Mouse (Mus musculus): ENCODE data around the gene Ccl27a. TPM values are rescaled to one million over a fixed set of nuclear protein-coding genes. Genes with fewer than 3 reads are reported as not detected.

Ccl27a gene
- polyA plus RNA-seq, 1 experiment from 2014 or later: 302 TPM

DNA sequence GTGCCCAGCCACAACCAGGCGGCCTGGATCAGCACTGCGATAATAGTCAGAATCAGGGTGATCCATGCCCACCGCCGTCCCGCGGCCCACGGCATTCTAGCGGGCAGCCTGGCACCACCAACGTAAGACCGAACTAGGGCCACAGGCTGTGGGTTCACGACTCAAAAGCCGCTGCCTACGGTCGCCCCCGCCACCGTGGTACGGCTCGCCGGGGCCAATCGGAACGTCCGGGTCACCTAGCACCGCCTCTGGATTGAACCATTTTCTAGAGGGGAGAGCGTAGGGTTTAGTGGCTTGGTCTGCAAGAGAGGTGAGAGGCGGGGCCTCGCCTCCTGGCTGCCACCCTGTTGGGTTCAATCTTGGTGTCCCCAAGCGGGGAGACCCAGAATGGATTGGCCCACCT lies 32.9 kb downstream of the Ccl27a start:
- ATAC-seq: peak; percentile 97
- 0% methylated on average over 27 of the region's 27 CpGs for WGBS
- Histone ChIP-seq H3K4me3 (ENCODE audit: low read depth, low read length) (peak overlapping the region; percentile 89), H3K9me3 (replicated peaks; ENCODE audit: control insufficient read depth, low read length, poor library complexity, severe bottlenecking) (no peaks in the 10 kb centered on the region), H3K27ac (ENCODE audit: low read length) (peak overlapping the region; percentile 88), H3K4me2 (ENCODE audit: low read length) (peak overlapping the region; percentile 71), H3K4me1 (ENCODE audit: control insufficient read depth, insufficient read depth, low read length) (peaks cover 16% of the 10 kb centered on the region), H3K9ac (ENCODE audit: low read depth, low read length) (peak overlapping the region; percentile 89), H3K27me3 (ENCODE audit: control insufficient read depth, insufficient read depth, low read depth, low read length) (no peaks in the 10 kb centered on the region), H3K36me3 (ENCODE audit: control insufficient read depth, insufficient read depth, low read length) (peaks cover 3% of the 10 kb centered on the region; the same call in 1 of the 2 replicates)

- Histone ChIP-seq H3K27ac (ENCODE audit: low read length) (peak overlapping the region; percentile 88), H3K4me3 (ENCODE audit: low read depth, low read length) (peak overlapping the region; percentile 89), H3K4me1 (ENCODE audit: control insufficient read depth, insufficient read depth, low read length) (peaks cover 16% of the 10 kb centered on the region), H3K9ac (ENCODE audit: low read depth, low read length) (peak overlapping the region; percentile 89), H3K36me3 (ENCODE audit: control insufficient read depth, insufficient read depth, low read length) (peaks cover 3% of the 10 kb centered on the region; the same call in 1 of the 2 replicates), H3K4me2 (ENCODE audit: low read length) (peak overlapping the region; percentile 71), H3K9me3 (replicated peaks; ENCODE audit: control insufficient read depth, low read length, poor library complexity, severe bottlenecking) (no peaks in the 10 kb centered on the region), H3K27me3 (ENCODE audit: control insufficient read depth, insufficient read depth, low read depth, low read length) (no peaks in the 10 kb centered on the region)
- WGBS: under 1% methylated on average over 48 of the region's 48 CpGs
- ATAC-seq: peak; percentile 82
These were observed 33.5 kb downstream of the Ccl27a start for GRCm38 (mm10) chr4:41740380-41741157.

DNA sequence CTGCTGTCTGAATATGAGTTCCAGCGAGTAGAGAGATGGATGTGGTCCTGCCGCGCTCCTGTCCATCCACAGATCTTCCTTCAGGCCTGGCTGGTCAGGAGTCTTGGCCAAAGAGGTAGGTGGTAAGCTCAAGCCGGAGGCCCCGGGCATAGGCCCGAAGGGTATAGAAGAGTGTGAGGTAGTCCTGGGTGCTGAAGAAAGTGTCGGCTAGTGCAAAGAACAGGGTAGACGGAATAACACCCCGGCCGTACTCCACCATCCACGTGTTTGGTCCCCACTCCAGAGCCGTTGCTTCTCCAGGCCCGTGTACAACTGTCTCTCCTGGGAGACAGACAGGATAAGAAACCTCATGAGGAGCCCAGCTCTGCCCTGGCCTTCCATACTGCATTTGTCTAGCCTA lies 34.8 kb downstream of the Ccl27a start:
- WGBS: 97% methylated on average over 13 of the region's 13 CpGs
- peaks cover 3% of the 10 kb centered on the region; the same call in 1 of the 2 replicates for H3K36me3 ChIP-seq (ENCODE audit: control insufficient read depth, insufficient read depth, low read length)
- 0 out of 2 replicates have a peak overlapping the region, but pooled peaks have one; percentile 89 for H3K9ac ChIP-seq (ENCODE audit: low read depth, low read length)
- H3K4me2 ChIP-seq (ENCODE audit: low read length): peak overlapping the region; percentile 71
- peaks cover 16% of the 10 kb centered on the region for H3K4me1 ChIP-seq (ENCODE audit: control insufficient read depth, insufficient read depth, low read length)
- H3K4me3 ChIP-seq (ENCODE audit: low read depth, low read length): no peak overlapping the region
- H3K27ac ChIP-seq (ENCODE audit: low read length): no peak overlapping the region
- H3K27me3 ChIP-seq (ENCODE audit: control insufficient read depth, insufficient read depth, low read depth, low read length): no peaks in the 10 kb centered on the region
- ATAC-seq: no peak
- H3K9me3 ChIP-seq (replicated peaks; ENCODE audit: control insufficient read depth, low read length, poor library complexity, severe bottlenecking): no peaks in the 10 kb centered on the region

DNA sequence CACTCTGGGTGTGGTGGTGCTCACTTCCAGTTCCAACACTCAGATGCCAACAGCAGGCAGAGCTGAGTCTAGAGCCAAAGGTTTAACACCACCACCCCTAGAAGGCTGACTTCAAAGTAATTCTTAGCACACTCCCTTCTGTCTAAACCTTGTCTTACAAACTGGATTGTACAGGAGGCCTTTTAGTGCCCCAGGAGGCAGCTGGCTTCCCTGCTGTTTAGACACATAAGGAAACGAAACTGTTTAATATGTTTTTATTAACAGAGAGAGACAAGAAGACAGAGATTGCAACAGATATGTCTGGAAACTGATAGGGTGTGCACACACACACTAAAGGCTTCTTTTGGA lies 35.8 kb downstream of the Ccl27a start:
- Histone ChIP-seq H3K9me3 (replicated peaks; ENCODE audit: control insufficient read depth, low read length, poor library complexity, severe bottlenecking) (no peaks in the 10 kb centered on the region), H3K4me2 (ENCODE audit: low read length) (no peak overlapping the region), H3K27me3 (ENCODE audit: control insufficient read depth, insufficient read depth, low read depth, low read length) (peaks cover 2% of the 10 kb centered on the region; the same call in 1 of the 2 replicates), H3K36me3 (ENCODE audit: control insufficient read depth, insufficient read depth, low read length) (peaks cover 3% of the 10 kb centered on the region; the same call in 1 of the 2 replicates), H3K4me1 (ENCODE audit: control insufficient read depth, insufficient read depth, low read length) (peaks cover 16% of the 10 kb centered on the region), H3K27ac (ENCODE audit: low read length) (no peak overlapping the region), H3K4me3 (ENCODE audit: low read depth, low read length) (no peak overlapping the region), H3K9ac (ENCODE audit: low read depth, low read length) (no peak overlapping the region)
- ATAC-seq: no peak
- WGBS: 74% methylated on average over 1 of the region's 1 CpGs

GRCm38 (mm10) chr4:41737602-41738255 lies 36.3 kb downstream of the Ccl27a start:
- H3K27ac ChIP-seq (ENCODE audit: low read length): no peak overlapping the region
- no peaks in the 10 kb centered on the region for H3K9me3 ChIP-seq (replicated peaks; ENCODE audit: control insufficient read depth, low read length, poor library complexity, severe bottlenecking)
- no peak overlapping the region for H3K4me2 ChIP-seq (ENCODE audit: low read length)
- WGBS: 45% methylated on average over 8 of the region's 8 CpGs
- no peak overlapping the region for H3K9ac ChIP-seq (ENCODE audit: low read depth, low read length)
- H3K4me1 ChIP-seq (ENCODE audit: control insufficient read depth, insufficient read depth, low read length): peaks cover 16% of the 10 kb centered on the region
- ATAC-seq: 0 out of 2 replicates have a peak, but pooled peaks have one; percentile 16
- peaks cover 7% of the 10 kb centered on the region for H3K27me3 ChIP-seq (ENCODE audit: control insufficient read depth, insufficient read depth, low read depth, low read length)
- H3K4me3 ChIP-seq (ENCODE audit: low read depth, low read length): no peak overlapping the region
- peaks cover 3% of the 10 kb centered on the region; the same call in 1 of the 2 replicates for H3K36me3 ChIP-seq (ENCODE audit: control insufficient read depth, insufficient read depth, low read length)

GRCm38 (mm10) chr4:41731052-41731765 lies 42.8 kb downstream of the Ccl27a start, which contains the start of gene Arid3c:
TSS of gene Arid3c (minus strand) at chr4:41731142.
- Histone ChIP-seq H3K4me2 (ENCODE audit: low read length) (peak within 1 kb of the TSS; percentile 69), H3K9ac (ENCODE audit: low read depth, low read length) (peak within 1 kb of the TSS; percentile 48), H3K9me3 (replicated peaks; ENCODE audit: control insufficient read depth, low read length, poor library complexity, severe bottlenecking) (no peaks in the 10 kb centered on the region), H3K27ac (ENCODE audit: low read length) (no peak within 1 kb of the TSS), H3K27me3 (ENCODE audit: control insufficient read depth, insufficient read depth, low read depth, low read length) (peaks cover 61% of the 10 kb centered on the region), H3K4me1 (ENCODE audit: control insufficient read depth, insufficient read depth, low read length) (peaks cover 6% of the 10 kb centered on the region), H3K4me3 (ENCODE audit: low read depth, low read length) (peak within 1 kb of the TSS; percentile 41), H3K36me3 (ENCODE audit: control insufficient read depth, insufficient read depth, low read length) (no peaks in the 10 kb centered on the region)
- ATAC-seq: peak; percentile 66; the same call in 1 of the 2 replicates
- 2% methylated on average over 48 of the region's 50 CpGs for WGBS

GRCm38 (mm10) chr4:41726826-41727621 lies 47.0 kb downstream of the Ccl27a start:
- ATAC-seq: no peak
- Histone ChIP-seq H3K36me3 (ENCODE audit: control insufficient read depth, insufficient read depth, low read length) (no peaks in the 10 kb centered on the region), H3K9ac (ENCODE audit: low read depth, low read length) (no peak overlapping the region), H3K27me3 (ENCODE audit: control insufficient read depth, insufficient read depth, low read depth, low read length) (peaks cover 72% of the 10 kb centered on the region), H3K4me1 (ENCODE audit: control insufficient read depth, insufficient read depth, low read length) (peaks cover 15% of the 10 kb centered on the region), H3K4me3 (ENCODE audit: low read depth, low read length) (no peak overlapping the region), H3K4me2 (ENCODE audit: low read length) (no peak overlapping the region), H3K27ac (ENCODE audit: low read length) (no peak overlapping the region), H3K9me3 (replicated peaks; ENCODE audit: control insufficient read depth, low read length, poor library complexity, severe bottlenecking) (no peaks in the 10 kb centered on the region)
- WGBS: 14% methylated on average over 20 of the region's 20 CpGs

GRCm38 (mm10) chr4:41722918-41723351 lies 51.1 kb downstream of the Ccl27a start, which contains the start of gene Dctn3:
TSS of gene Dctn3 (minus strand) at chr4:41723170.
- WGBS: under 1% methylated on average over 27 of the region's 27 CpGs

More at GRCm38 (mm10) chr4:41722918-41723351, 51.1 kb downstream of the Ccl27a start, which contains the start of gene Dctn3:
- H3K9me3 ChIP-seq (replicated peaks; ENCODE audit: control insufficient read depth, low read length, poor library complexity, severe bottlenecking): no peaks in the 10 kb centered on the region
- H3K36me3 ChIP-seq (ENCODE audit: control insufficient read depth, insufficient read depth, low read length): peaks cover 13% of the 10 kb centered on the region
- ATAC-seq: peak; percentile 96
- H3K27ac ChIP-seq (ENCODE audit: low read length): peak within 1 kb of the TSS; percentile 67; the same call in 1 of the 2 replicates
- peak within 1 kb of the TSS; percentile 94 for H3K9ac ChIP-seq (ENCODE audit: low read depth, low read length)
- peaks cover 15% of the 10 kb centered on the region for H3K4me1 ChIP-seq (ENCODE audit: control insufficient read depth, insufficient read depth, low read length)
- H3K27me3 ChIP-seq (ENCODE audit: control insufficient read depth, insufficient read depth, low read depth, low read length): peaks cover 40% of the 10 kb centered on the region
- H3K4me3 ChIP-seq (ENCODE audit: low read depth, low read length): peak within 1 kb of the TSS; percentile 93
- peak within 1 kb of the TSS; percentile 93 for H3K4me2 ChIP-seq (ENCODE audit: low read length)

All from midbrain, embryonic 16.5 days (tissue).